Mouse (Mus musculus): ENCODE results near the gene Spib. TPM values are rescaled to one million over a fixed set of nuclear protein-coding genes. Genes with fewer than 3 reads are reported as not detected.

The Spib gene
- total and polyA plus RNA-seq, 3 experiments: 0.31 to 3.1 (median 0.75) TPM

DNA sequence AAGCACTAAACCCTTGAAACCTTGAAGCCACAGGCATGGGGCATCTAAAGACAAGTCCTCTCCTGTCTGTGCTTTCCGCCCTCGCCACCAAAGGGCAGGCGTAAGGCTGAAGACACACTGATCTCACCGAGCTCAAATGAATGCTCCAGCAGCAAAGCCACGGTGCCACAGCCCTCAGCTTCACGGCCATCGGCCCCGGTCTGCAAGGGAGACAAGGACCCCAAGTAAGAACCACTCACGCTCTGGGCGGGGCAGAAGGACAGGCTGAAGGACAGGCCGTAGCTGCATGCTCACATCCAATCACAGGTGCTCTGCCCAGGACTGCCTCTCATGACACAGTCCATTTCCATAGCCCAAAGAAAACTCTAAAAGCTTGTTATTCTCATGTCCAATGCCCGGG lies 37.2 kb downstream of the Spib start:
- no peaks in the 10 kb centered on the region for H3K36me3 ChIP-seq (ENCODE audit: control insufficient read depth, insufficient read depth, low read length)
- H3K27me3 ChIP-seq (ENCODE audit: control insufficient read depth, insufficient read depth, low read length): no peaks in the 10 kb centered on the region
- WGBS: 91% methylated on average over 12 of the region's 12 CpGs
- H3K4me3 ChIP-seq: no peak overlapping the region
- TF ChIP-seq CTCF (IDR thresholded peaks at IDR 0.05): no peak
- H3K4me1 ChIP-seq (ENCODE audit: control insufficient read depth, insufficient read depth, low read length): peaks cover 6% of the 10 kb centered on the region
- H3K27ac ChIP-seq: no peak overlapping the region
- H3K79me2 ChIP-seq (replicated peaks; ENCODE audit: control insufficient read depth, insufficient read depth, low read length): peaks cover 2% of the 10 kb centered on the region; the same call in 1 of the 2 replicates
- intact Hi-C loops (cut with DNase I): no loop called here
- H3K9ac ChIP-seq (ENCODE audit: low read depth, low read length): no peak overlapping the region
- DNase-seq: no peak

- TF ChIP-seq CTCF (IDR thresholded peaks at IDR 0.05): no peak
- no peak for TF ChIP-seq EP300 (IDR thresholded peaks at IDR 0.05; ENCODE audit: insufficient read depth, low read depth, low read length)
- no peak for TF ChIP-seq POLR2A (IDR thresholded peaks at IDR 0.05; ENCODE audit: insufficient read depth, low read depth, low read length)
- Histone ChIP-seq H3K9ac (ENCODE audit: low read depth, low read length) (no peak overlapping the region), H3K27ac (no peak overlapping the region), H3K79me2 (replicated peaks; ENCODE audit: control insufficient read depth, insufficient read depth, low read length) (peaks cover 2% of the 10 kb centered on the region; the same call in 1 of the 2 replicates), H3K4me3 (no peak overlapping the region), H3K27me3 (ENCODE audit: control insufficient read depth, insufficient read depth, low read length) (no peaks in the 10 kb centered on the region), H3K36me3 (ENCODE audit: control insufficient read depth, insufficient read depth, low read length) (no peaks in the 10 kb centered on the region), H3K4me1 (ENCODE audit: control insufficient read depth, insufficient read depth, low read length) (peaks cover 6% of the 10 kb centered on the region)
- no peak for DNase-seq
- WGBS: 92% methylated on average over 21 of the region's 21 CpGs
- intact Hi-C loops (cut with DNase I): no loop called here
These were observed 39.6 kb downstream of the Spib start for GRCm38 (mm10) chr7:44492166-44492826.

DNA sequence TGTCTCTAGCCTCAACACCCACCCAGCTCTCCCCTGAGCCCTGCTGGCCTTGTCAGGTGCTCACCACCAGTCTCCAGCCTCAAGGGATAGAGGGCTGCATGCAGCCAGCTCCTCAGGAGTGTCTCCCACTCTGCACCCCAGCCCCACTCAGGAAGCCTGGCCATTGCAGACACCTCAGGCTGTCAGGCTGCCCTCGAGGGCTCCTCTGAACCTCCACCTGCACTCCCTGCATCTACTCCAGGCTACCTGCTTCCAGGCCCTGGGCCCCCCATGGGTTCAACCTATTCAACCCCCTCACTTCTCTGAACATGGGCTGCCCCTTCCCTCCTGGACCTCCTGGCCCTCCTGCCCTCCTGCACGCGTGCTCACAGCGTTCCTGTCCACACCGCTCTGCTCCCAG lies 40.5 kb downstream of the Spib start:
- H3K79me2 ChIP-seq (replicated peaks; ENCODE audit: control insufficient read depth, insufficient read depth, low read length): peaks cover 2% of the 10 kb centered on the region; the same call in 1 of the 2 replicates
- no peak overlapping the region for H3K9ac ChIP-seq (ENCODE audit: low read depth, low read length)
- intact Hi-C loops (cut with DNase I): no loop called here
- TF ChIP-seq EP300 (IDR thresholded peaks at IDR 0.05; ENCODE audit: insufficient read depth, low read depth, low read length): no peak
- no peak for TF ChIP-seq POLR2A (IDR thresholded peaks at IDR 0.05; ENCODE audit: insufficient read depth, low read depth, low read length)
- TF ChIP-seq CTCF (IDR thresholded peaks at IDR 0.05): no peak
- no peaks in the 10 kb centered on the region for H3K27me3 ChIP-seq (ENCODE audit: control insufficient read depth, insufficient read depth, low read length)
- H3K4me3 ChIP-seq: no peak overlapping the region
- peaks cover 6% of the 10 kb centered on the region for H3K4me1 ChIP-seq (ENCODE audit: control insufficient read depth, insufficient read depth, low read length)
- no peaks in the 10 kb centered on the region for H3K36me3 ChIP-seq (ENCODE audit: control insufficient read depth, insufficient read depth, low read length)
- DNase-seq: peak in 1 of 2 experiments; percentile 13
- WGBS: 96% methylated on average over 5 of the region's 5 CpGs
- H3K27ac ChIP-seq: no peak overlapping the region

DNA sequence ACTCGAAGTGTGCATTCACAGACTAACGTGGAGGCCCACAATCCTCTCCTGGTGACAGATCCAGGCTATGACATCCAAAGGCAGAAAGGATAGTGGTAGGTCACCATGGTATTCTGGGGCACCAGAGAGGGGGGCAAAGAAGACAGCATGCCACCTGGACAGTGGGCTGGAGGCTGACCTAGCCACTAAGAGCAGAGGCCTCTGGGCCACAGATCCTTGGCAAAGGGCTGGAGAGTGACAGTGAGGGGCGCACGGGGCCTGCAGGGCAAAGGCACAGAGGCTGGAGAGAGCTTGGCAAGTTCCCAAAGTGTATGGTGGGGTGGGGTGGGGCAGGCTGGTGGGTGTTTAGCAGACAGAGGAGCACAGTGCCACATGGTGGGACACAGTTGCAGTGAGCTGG lies 41.6 kb downstream of the Spib start:
- H3K4me3 ChIP-seq: no peak overlapping the region
- no peaks in the 10 kb centered on the region for H3K36me3 ChIP-seq (ENCODE audit: control insufficient read depth, insufficient read depth, low read length)
- WGBS: 90% methylated on average over 4 of the region's 4 CpGs
- no peaks in the 10 kb centered on the region for H3K4me1 ChIP-seq (ENCODE audit: control insufficient read depth, insufficient read depth, low read length)
- H3K9ac ChIP-seq (ENCODE audit: low read depth, low read length): no peak overlapping the region
- no peak overlapping the region for H3K27ac ChIP-seq
- TF ChIP-seq POLR2A (IDR thresholded peaks at IDR 0.05; ENCODE audit: insufficient read depth, low read depth, low read length) (no peak), CTCF (IDR thresholded peaks at IDR 0.05) (no peak), EP300 (IDR thresholded peaks at IDR 0.05; ENCODE audit: insufficient read depth, low read depth, low read length) (no peak)
- peaks cover 2% of the 10 kb centered on the region; the same call in 1 of the 2 replicates for H3K79me2 ChIP-seq (replicated peaks; ENCODE audit: control insufficient read depth, insufficient read depth, low read length)
- no peaks in the 10 kb centered on the region for H3K27me3 ChIP-seq (ENCODE audit: control insufficient read depth, insufficient read depth, low read length)
- intact Hi-C loops (cut with DNase I): no loop called here
- DNase-seq: peak in 1 of 2 experiments; percentile 14

DNA sequence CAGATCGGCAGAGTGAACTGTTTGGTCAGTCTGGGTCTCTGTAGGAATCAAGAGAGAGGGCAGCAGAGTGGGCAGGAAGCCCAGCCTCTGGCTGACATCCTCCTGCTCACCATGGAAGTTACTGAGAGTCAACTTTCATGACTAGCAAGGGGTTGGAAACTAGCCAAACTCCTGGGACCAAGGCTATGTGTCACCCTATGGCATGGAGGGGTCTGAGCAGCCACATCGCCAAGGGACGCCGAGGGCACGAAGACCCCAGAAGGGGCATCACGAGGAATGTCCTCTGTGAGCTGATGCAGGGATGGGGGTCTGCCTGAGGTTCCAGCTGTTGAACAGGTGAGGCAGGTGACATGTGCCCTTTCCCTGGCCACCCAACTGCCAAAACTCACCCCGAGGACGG lies 43.3 kb downstream of the Spib start:
- TF ChIP-seq POLR2A (IDR thresholded peaks at IDR 0.05; ENCODE audit: insufficient read depth, low read depth, low read length): no peak
- TF ChIP-seq CTCF (IDR thresholded peaks at IDR 0.05): no peak
- TF ChIP-seq EP300 (IDR thresholded peaks at IDR 0.05; ENCODE audit: insufficient read depth, low read depth, low read length): no peak
- DNase-seq: peak in 1 of 2 experiments; percentile 18
- Histone ChIP-seq H3K79me2 (replicated peaks; ENCODE audit: control insufficient read depth, insufficient read depth, low read length) (no peaks in the 10 kb centered on the region), H3K27me3 (ENCODE audit: control insufficient read depth, insufficient read depth, low read length) (no peaks in the 10 kb centered on the region), H3K27ac (no peak overlapping the region), H3K4me1 (ENCODE audit: control insufficient read depth, insufficient read depth, low read length) (no peaks in the 10 kb centered on the region), H3K9ac (ENCODE audit: low read depth, low read length) (no peak overlapping the region), H3K4me3 (no peak overlapping the region), H3K36me3 (ENCODE audit: control insufficient read depth, insufficient read depth, low read length) (no peaks in the 10 kb centered on the region)
- 83% methylated on average over 8 of the region's 8 CpGs for WGBS
- intact Hi-C loops (cut with DNase I): no loop called here

- intact Hi-C loops (cut with DNase I): loop anchor here (2.0 kb wide), 1 partner anchor 225 kb away; no protein-coding TSS in a partner anchor
- no peak overlapping the region for H3K27ac ChIP-seq
- no peaks in the 10 kb centered on the region for H3K27me3 ChIP-seq (ENCODE audit: control insufficient read depth, insufficient read depth, low read length)
- no peaks in the 10 kb centered on the region for H3K36me3 ChIP-seq (ENCODE audit: control insufficient read depth, insufficient read depth, low read length)
- no peaks in the 10 kb centered on the region for H3K79me2 ChIP-seq (replicated peaks; ENCODE audit: control insufficient read depth, insufficient read depth, low read length)
- 86% methylated on average over 7 of the region's 7 CpGs for WGBS
- TF ChIP-seq EP300 (IDR thresholded peaks at IDR 0.05; ENCODE audit: insufficient read depth, low read depth, low read length): no peak
- no peak for TF ChIP-seq POLR2A (IDR thresholded peaks at IDR 0.05; ENCODE audit: insufficient read depth, low read depth, low read length)
- TF ChIP-seq CTCF (IDR thresholded peaks at IDR 0.05): no peak
- H3K4me3 ChIP-seq: no peak overlapping the region
- no peak overlapping the region for H3K9ac ChIP-seq (ENCODE audit: low read depth, low read length)
- no peaks in the 10 kb centered on the region for H3K4me1 ChIP-seq (ENCODE audit: control insufficient read depth, insufficient read depth, low read length)
- DNase-seq: peak in 1 of 2 experiments; percentile 10
These were observed 43.9 kb downstream of the Spib start for GRCm38 (mm10) chr7:44487936-44488335.
